Mouse (Mus musculus) layer of hippocampus, adult 18-20 months (tissue): Measurements from ENCODE around the gene Itsn1. TPM values are rescaled to one million over a fixed set of nuclear protein-coding genes. Genes with fewer than 3 reads are reported as not detected.

Experiments used
- DNase-seq, 2 experiments: peaks; one replicate each; pipeline ENCODE4 v3.0.0; 2022; ENCODE audit warnings: low spot score in 2 of 2
- total RNA-seq, 2 experiments: library from RNA; stranded (reverse); gene quantifications; 2 replicates each; pipeline ENCODE4 v1.2.3; 2021

Itsn1 gene
- total RNA-seq, 2 experiments from 2014 or later, result 151 to 158 TPM

GRCm38 (mm10) chr16:91765816-91766210 is 36.7 kb downstream of the Itsn1 start:
- no peak for DNase-seq

DNA sequence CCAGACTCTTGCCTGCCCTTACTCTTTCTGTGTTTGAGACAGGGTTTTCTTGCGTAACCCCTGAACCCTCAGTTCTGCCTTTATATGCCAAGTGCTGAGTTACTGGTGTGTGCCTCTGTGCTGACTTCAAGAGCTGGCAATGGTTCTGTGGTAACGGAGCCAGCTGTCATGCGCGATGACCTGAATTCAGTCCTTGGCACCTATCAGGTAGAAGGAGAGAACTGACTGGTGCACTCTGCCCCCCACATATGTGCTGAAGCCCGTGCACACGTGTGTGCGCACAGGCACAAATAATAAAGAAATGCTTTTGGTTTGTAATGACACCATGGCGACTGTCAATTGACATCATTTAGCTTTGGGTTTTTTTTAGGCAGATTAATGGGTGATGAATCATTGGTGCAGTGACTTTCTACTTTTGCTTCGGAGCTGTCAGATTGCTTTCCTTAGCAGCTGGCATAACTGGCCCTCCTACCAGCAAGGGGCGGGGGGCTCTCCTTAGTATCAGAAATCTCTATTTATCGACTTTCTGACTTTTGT is 38.2 kb downstream of the Itsn1 start:
- DNase-seq, result peak in 1 of 2 experiments; percentile 49

DNA sequence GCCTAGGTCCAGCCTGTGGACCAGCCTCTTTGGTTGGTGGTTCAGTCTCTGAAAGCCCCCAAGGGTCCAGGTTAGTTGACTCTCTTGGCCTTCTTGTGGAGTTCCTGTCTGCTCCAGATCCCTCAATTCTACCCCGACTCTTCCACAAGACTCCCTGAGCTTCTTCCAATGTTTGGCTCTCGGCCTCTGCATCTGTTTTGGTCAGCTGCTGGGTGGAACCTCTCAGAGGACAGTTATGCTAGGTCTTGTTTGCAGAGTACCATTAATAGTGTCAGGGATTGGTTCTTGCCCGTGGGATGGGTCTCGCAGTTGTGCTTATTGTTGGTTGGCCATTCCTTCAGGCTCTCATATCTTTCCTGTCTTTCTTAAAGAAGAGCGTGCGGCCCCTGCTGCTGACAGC is 39.5 kb downstream of the Itsn1 start:
- no peak for DNase-seq

GRCm38 (mm10) chr16:91769911-91770310 is 40.8 kb downstream of the Itsn1 start:
- no peak for DNase-seq

DNA sequence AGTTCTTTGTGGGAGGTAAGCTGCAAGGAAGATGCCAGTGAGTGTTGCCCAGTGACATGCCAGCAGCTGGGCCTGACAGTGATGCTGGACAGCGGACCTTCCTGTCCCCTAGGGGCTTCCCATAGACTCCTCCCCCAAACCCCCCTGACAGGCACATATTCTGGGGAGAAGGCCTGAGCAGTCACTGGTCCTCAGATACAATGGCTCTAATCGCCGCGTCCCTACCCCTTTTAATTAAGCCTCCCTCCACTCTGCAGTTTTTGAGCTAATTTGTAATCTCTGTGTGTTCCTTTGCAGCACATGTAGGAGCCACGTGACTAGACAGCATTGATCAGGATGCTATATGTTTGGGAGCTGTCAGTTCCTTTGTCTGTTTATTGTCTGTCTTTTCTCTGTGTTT is 41.6 kb downstream of the Itsn1 start:
- peak in 1 of 2 experiments; percentile 25 for DNase-seq

DNA sequence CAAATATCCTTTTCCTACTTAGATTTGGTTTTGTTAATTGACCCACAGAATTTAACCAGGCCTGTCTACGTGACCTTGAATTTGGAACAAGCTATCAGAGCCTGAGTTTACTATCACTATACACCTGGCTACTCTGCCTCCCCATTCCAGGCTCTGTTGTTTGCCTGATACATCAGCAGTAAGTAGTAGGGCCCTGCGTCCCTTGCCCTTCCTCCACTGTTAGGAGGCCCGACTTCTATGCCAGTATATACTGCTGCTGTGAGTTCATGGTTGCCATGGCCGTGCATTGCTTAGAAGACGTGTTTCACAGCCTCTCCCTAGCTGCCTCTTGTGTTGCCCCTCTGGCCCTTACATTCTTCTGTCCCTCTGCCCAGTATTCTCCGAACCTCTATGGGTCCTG is 42.3 kb downstream of the Itsn1 start:
- DNase-seq, result no peak

- no peak for DNase-seq
These were observed 43.5 kb downstream of the Itsn1 start for GRCm38 (mm10) chr16:91772586-91772985.

DNA sequence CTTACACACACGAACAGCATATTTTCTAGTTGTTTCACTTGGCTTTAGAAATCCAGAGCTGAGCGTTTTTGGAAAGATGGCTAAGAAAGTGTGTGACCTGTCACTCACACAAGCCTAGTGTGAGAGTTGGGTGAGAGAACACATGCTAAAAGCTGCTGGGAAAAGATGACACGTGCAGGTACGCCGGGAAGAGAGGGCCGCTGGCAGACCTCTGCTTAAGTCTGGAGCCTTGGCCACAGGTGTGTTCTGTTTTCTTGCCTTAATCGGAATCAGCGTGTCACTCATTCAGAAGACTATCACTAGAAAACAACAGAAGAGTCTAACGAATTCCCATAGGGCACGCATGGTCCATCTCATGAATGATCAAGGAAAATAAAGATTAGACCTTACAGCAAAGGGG is 50.5 kb downstream of the Itsn1 start:
- no peak for DNase-seq

GRCm38 (mm10) chr16:91780151-91780550 is 51.1 kb downstream of the Itsn1 start:
- DNase-seq, result no peak

DNA sequence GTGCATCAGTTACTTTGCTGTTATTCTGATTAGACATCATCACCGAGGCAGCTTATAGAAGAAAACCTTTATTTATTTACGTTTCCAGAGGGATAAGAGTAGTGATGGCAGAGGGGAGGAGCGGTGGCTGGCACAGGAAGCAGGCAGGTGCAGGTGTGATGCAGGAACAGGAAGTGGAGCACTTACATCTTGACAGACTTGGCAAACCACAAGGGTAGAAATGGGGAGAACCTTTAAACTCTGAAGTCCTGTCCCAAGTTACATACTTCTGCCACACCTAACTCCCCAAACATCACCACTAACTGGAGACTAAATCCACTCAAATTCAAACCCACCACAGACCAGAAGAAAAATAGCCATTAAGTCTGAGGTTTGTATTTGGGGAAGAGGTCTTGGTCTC is 51.7 kb downstream of the Itsn1 start:
- DNase-seq, result no peak

- DNase-seq, result no peak
These were observed 54.1 kb downstream of the Itsn1 start for GRCm38 (mm10) chr16:91783191-91783590.

DNA sequence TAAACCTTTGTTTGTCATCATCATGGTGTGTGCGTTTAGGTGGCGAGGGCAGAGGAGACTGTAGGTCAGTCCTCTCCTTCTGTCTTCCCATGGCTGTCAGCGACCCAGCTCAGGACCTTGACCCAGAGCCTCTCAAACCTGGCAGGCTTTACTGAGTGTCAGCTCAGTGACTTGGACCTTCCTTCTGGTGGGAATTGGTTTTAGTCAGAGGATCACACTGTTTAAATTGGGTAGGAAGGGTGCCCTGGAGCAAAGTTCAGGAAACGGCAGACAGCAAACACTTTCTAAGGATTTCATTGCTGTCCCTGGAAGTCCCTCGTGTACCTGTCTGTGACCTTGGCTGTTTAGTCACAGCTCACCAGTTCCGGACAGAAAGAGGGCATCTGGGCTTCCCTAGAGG is 55.2 kb downstream of the Itsn1 start:
- DNase-seq, result no peak

- peak; percentile 27 to 70 for DNase-seq
These were observed 57.3 kb downstream of the Itsn1 start for GRCm38 (mm10) chr16:91786425-91786824.

DNA sequence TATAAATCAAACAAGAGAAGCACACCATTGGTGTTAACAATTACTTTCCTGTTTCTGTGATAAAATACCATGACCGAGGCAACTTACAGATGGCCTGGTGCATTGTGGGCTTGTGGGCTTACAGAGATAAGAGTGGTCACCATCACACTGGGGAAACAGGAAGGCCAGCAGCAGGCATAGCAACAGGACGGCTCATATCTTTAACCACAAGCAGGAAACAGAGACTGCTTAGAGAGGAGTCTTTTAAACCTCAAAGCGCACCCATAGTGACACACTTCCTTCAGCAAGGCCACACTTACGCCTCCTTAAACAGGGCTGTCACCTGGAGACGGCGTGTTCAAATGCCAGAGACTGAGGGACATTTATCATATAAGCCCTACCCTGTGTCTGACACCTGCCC is 60.6 kb downstream of the Itsn1 start:
- no peak for DNase-seq

- DNase-seq, result no peak
These were observed 63.6 kb downstream of the Itsn1 start for GRCm38 (mm10) chr16:91792477-91793196.

GRCm38 (mm10) chr16:91793507-91794278 is 64.6 kb downstream of the Itsn1 start:
- no peak for DNase-seq

- no peak for DNase-seq
These were observed 65.2 kb downstream of the Itsn1 start for GRCm38 (mm10) chr16:91794306-91794705.

GRCm38 (mm10) chr16:91795044-91795443 is 66.0 kb downstream of the Itsn1 start:
- DNase-seq, result no peak

GRCm38 (mm10) chr16:91795606-91796005 is 66.5 kb downstream of the Itsn1 start:
- DNase-seq, result no peak

GRCm38 (mm10) chr16:91801426-91801825 is 72.3 kb downstream of the Itsn1 start:
- DNase-seq, result no peak

DNA sequence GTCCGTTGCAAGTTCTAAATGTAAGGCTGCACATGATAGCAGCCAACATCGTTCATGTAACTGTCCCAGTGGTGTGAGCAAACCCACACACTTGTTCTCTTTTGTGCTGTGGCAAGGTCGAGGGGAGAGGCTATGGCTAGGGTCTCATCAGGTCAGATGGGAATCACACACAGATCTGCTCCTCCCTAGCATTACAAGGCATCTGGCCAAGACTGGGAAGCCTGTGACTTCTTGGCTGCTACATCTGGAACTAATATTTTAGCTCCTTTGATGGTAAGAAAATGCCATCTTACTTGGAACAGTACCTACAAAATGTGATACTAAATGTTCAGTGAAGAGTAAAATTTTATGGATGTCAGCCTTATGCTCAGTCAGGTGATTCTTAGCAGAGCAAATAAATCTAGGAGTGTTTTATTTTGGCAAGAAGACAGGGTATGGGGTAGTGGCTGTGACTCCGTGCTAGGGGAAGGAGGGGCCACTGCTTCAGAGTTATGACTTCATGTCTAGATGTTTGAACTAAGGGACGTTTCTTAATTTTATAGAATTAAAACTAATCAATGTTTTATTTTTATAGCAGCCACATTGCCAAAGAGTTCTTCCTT is 73.5 kb downstream of the Itsn1 start:
- DNase-seq, result no peak

DNA sequence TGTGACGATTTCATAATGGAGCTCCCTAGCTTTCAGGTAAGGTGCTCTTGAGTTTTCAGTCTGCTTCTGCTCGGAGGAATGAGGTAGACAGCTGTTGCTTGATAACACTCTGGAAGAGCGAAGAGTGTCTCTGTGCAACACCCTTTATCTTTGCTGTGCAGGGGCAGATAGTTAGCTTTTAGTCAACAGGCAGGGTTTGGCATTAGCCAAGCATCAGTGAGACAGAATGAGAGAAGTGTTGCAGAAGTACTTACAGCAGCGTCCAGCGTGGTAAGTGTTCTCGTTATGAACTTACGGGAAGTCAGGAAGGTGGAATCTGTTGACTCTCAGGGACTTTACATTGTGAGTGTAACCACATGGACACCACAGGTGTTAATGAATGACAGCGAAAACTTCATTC is 75.3 kb downstream of the Itsn1 start:
- DNase-seq, result no peak
